Comparison of ENCODE assay signal across 13 mouse cellular contexts in the genomic region with DNA sequence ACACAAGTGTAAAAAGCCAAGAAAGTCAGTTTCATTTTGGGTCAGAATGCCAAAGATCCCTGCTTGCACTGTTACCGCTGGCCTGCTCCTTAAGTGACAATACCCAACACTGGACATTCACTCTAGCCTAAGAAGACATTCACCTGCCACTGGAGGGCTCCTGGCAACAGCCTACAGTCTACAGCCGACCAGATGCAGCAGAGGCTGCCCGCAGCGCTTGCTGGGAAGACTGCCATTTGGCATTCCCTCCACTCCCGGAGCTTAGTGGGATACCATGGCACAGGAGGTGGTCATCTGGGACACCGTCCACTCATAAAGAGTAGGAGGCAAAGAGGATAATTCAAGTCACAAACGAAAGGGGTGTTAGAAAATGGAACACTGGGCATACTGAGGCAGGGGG. TPM values are rescaled to one million over a fixed set of nuclear protein-coding genes. Genes with fewer than 3 reads are reported as not detected.
DNase-seq lines count a peak whose midpoint lies in the region; ATAC-seq and TF ChIP-seq lines count a peak whose summit lies in the region.
"Had no signal": no experiment of that assay in that cellular context is flagged by ENCODE, and none has a peak within 500 bp of the region (broad histone marks: within the 10 kb centered on the region; RNA-seq: fewer than 3 reads in every experiment).

No protein-coding gene starts in this region.

- WGBS in intestine, postnatal 0 days = 88% methylated on average over 7 of the region's 7 CpGs
- WGBS in intestine, embryonic 15.5 days = 84% methylated on average over 7 of the region's 7 CpGs

- DNase-seq in cerebellum, adult 11 months = peak; percentile 68
- peak; percentile 44 for DNase-seq in right cerebral cortex, postnatal 4 days
- DNase-seq in right cerebral cortex, adult 18-20 months = no peak
- no peak for DNase-seq in spleen, postnatal 14 days (ENCODE audit: low spot score in 2 of 2)
- no peak for DNase-seq in embryo, embryonic 10.5 days (ENCODE audit: low spot score)
- DNase-seq: gastrocnemius, adult 2 months had no signal

- H3K36me3 ChIP-seq in intestine, postnatal 0 days (ENCODE audit: control insufficient read depth, insufficient read depth) = no peaks in the 10 kb centered on the region
- no peaks in the 10 kb centered on the region for H3K36me3 ChIP-seq in intestine, embryonic 15.5 days
- H3K36me3 ChIP-seq: kidney, embryonic 15.5 days; liver, embryonic 15.5 days; neural tube, embryonic 12.5 days had no signal

- no peak overlapping the region for H3K9ac ChIP-seq in intestine, postnatal 0 days (ENCODE audit: low read depth, low read length)
- H3K9ac ChIP-seq in intestine, embryonic 15.5 days = no peak overlapping the region
- H3K9ac ChIP-seq: kidney, embryonic 15.5 days; liver, embryonic 15.5 days; neural tube, embryonic 12.5 days had no signal

- no peaks in the 10 kb centered on the region for H3K27me3 ChIP-seq in intestine, postnatal 0 days (replicated peaks; ENCODE audit: control insufficient read depth, insufficient read depth, low read length)
- H3K27me3 ChIP-seq in intestine, embryonic 15.5 days (replicated peaks) = no peaks in the 10 kb centered on the region
- H3K27me3 ChIP-seq: kidney, embryonic 15.5 days; liver, embryonic 15.5 days; neural tube, embryonic 12.5 days had no signal

- no peak overlapping the region for H3K27ac ChIP-seq in intestine, postnatal 0 days (ENCODE audit: low read depth, low read length)
- no peak overlapping the region for H3K27ac ChIP-seq in intestine, embryonic 15.5 days
- H3K27ac ChIP-seq: gastrocnemius, adult 2 months; kidney, embryonic 15.5 days; liver, embryonic 15.5 days; neural tube, embryonic 12.5 days had no signal

- H3K4me2 ChIP-seq in intestine, postnatal 0 days (replicated peaks; ENCODE audit: low read depth) = no peak overlapping the region
- no peak overlapping the region for H3K4me2 ChIP-seq in intestine, embryonic 15.5 days (replicated peaks)
- H3K4me2 ChIP-seq: kidney, embryonic 15.5 days; liver, embryonic 15.5 days; neural tube, embryonic 12.5 days had no signal

- no peak overlapping the region for H3K4me3 ChIP-seq in intestine, postnatal 0 days (ENCODE audit: low read depth, low read length)
- no peak overlapping the region for H3K4me3 ChIP-seq in intestine, embryonic 15.5 days (replicated peaks)
- H3K4me3 ChIP-seq: gastrocnemius, adult 2 months; kidney, embryonic 15.5 days; liver, embryonic 15.5 days; neural tube, embryonic 12.5 days had no signal

- peak; percentile 22; the same call in 1 of the 2 replicates for TF ChIP-seq CTCF in intestine, postnatal 0 days (IDR thresholded peaks at IDR 0.05; ENCODE audit: low read depth)

- no peaks in the 10 kb centered on the region for H3K4me1 ChIP-seq in intestine, postnatal 0 days (replicated peaks; ENCODE audit: control insufficient read depth, insufficient read depth, low read length)
- 0 out of 2 replicates have a peak, but pooled peaks cover 7% of the 10 kb centered on the region for H3K4me1 ChIP-seq in intestine, embryonic 15.5 days (replicated peaks)

- no peak for ATAC-seq in cerebellum, adult (ENCODE audit: insufficient number of reproducible peaks, low FRiP score, low TSS enrichment)
- ATAC-seq in intestine, postnatal 0 days = no peak
- no peak for ATAC-seq in intestine, embryonic 15.5 days

- no peaks in the 10 kb centered on the region for H3K9me3 ChIP-seq in intestine, postnatal 0 days (ENCODE audit: control insufficient read depth)
- H3K9me3 ChIP-seq in intestine, embryonic 15.5 days = no peaks in the 10 kb centered on the region
- H3K9me3 ChIP-seq: G1E; kidney, embryonic 15.5 days; liver, embryonic 15.5 days; neural tube, embryonic 12.5 days had no signal

RNA-seq across cellular contexts. Expression of a gene that starts 12.9 kb away (rescaled TPM):
- 6.3 and 7.2 TPM in 2 replicates for polyA plus RNA-seq in intestine, postnatal 0 days (2015; fragmentation: Nextera tagmentation; extraction: Ambion mirVana)
- 3.8 and 4.6 TPM in 2 replicates for polyA plus RNA-seq in intestine, embryonic 15.5 days (2015; fragmentation: Nextera tagmentation; extraction: Ambion mirVana)

Comparison
In these comparisons a context has a peak if more than half of its experiments do, and no peak if none do; other contexts are left out.
1. DNase-seq: peak in cerebellum, adult 11 months (single experiment) and right cerebral cortex, postnatal 4 days (single experiment); none in right cerebral cortex, adult 18-20 months (single experiment), spleen, postnatal 14 days (0 of 2) and embryo, embryonic 10.5 days (single experiment).